7 mouse cellular contexts compared by ENCODE assay signal in genomic region chr9:4442908-4443307, GRCm38 (mm10).
DNase-seq lines count a peak whose midpoint lies in the region; ATAC-seq and TF ChIP-seq lines count a peak whose summit lies in the region.

No protein-coding gene starts in this region.

- peak; percentile 39 for DNase-seq in thymus, adult 2 months
- DNase-seq in thymus, adult 18-20 months: no peak
- peak; percentile 12 to 60 for DNase-seq in adrenal gland, adult (ENCODE audit: inconsistent age in 2 of 2, low spot score in 1 of 2)
- DNase-seq in embryonic facial prominence, embryonic 14.5 days (ENCODE audit: low spot score): peak; percentile 31
- peak; percentile 29 for DNase-seq in kidney, postnatal 14 days
- peak; percentile 59 for DNase-seq in mesoderm, embryonic 11.5 days (ENCODE audit: low read depth, low spot score)
- DNase-seq in thymus, postnatal 36 days: peak; percentile 20 to 21

- H3K4me1 ChIP-seq in thymus, adult 2 months (replicated peaks; ENCODE audit: control insufficient read depth, insufficient read depth, low read length): no peaks in the 10 kb centered on the region
- no peaks in the 10 kb centered on the region for H3K4me1 ChIP-seq in embryonic facial prominence, embryonic 14.5 days (ENCODE audit: control insufficient read depth, insufficient read depth, low read length)

- H3K4me2 ChIP-seq in embryonic facial prominence, embryonic 14.5 days (ENCODE audit: low read depth, low read length): no peak overlapping the region

- no peak for ATAC-seq in embryonic facial prominence, embryonic 14.5 days (ENCODE audit: low read depth)

- no peak overlapping the region for H3K9ac ChIP-seq in embryonic facial prominence, embryonic 14.5 days (ENCODE audit: low read depth, low read length)

- no peaks in the 10 kb centered on the region for H3K9me3 ChIP-seq in embryonic facial prominence, embryonic 14.5 days (ENCODE audit: control insufficient read depth, low read length)

- no peaks in the 10 kb centered on the region for H3K36me3 ChIP-seq in thymus, adult 2 months (ENCODE audit: control insufficient read depth, insufficient read depth, low read length)
- no peaks in the 10 kb centered on the region for H3K36me3 ChIP-seq in embryonic facial prominence, embryonic 14.5 days (ENCODE audit: control insufficient read depth, insufficient read depth, low read length)

- no peak overlapping the region for H3K4me3 ChIP-seq in thymus, adult 2 months (ENCODE audit: control insufficient read depth, insufficient read depth, low read length)
- H3K4me3 ChIP-seq in embryonic facial prominence, embryonic 14.5 days (ENCODE audit: low read depth, low read length): no peak overlapping the region

- no peak for TF ChIP-seq POLR2A in thymus, adult 2 months (IDR thresholded peaks at IDR 0.05; ENCODE audit: control insufficient read depth, extremely low read depth, insufficient read depth, low read length, poor library complexity)

- 16% methylated on average over 2 of the region's 2 CpGs for WGBS in thymus, adult 2 months
- 31% methylated on average over 2 of the region's 2 CpGs for WGBS in embryonic facial prominence, embryonic 14.5 days

- no peak overlapping the region for H3K27ac ChIP-seq in thymus, adult 2 months (ENCODE audit: control insufficient read depth, insufficient read depth, low read length)
- no peak overlapping the region for H3K27ac ChIP-seq in embryonic facial prominence, embryonic 14.5 days (replicated peaks; ENCODE audit: low read depth, low read length)

- no peak for TF ChIP-seq CTCF in thymus, adult 2 months (IDR thresholded peaks at IDR 0.05; ENCODE audit: borderline replicate concordance, control insufficient read depth, extremely low read depth, insufficient read depth, low read length, poor library complexity)

- H3K27me3 ChIP-seq in thymus, adult 2 months (ENCODE audit: control insufficient read depth, insufficient read depth, low read length): no peaks in the 10 kb centered on the region
- H3K27me3 ChIP-seq in embryonic facial prominence, embryonic 14.5 days (replicated peaks; ENCODE audit: control insufficient read depth, insufficient read depth, low read length): no peaks in the 10 kb centered on the region

Comparison
In these comparisons a context has a peak if more than half of its experiments do, and no peak if none do; other contexts are left out.
1. DNase-seq: peak in thymus, adult 2 months (single experiment), adrenal gland, adult (2 of 2), embryonic facial prominence, embryonic 14.5 days (single experiment), kidney, postnatal 14 days (single experiment), mesoderm, embryonic 11.5 days (single experiment) and thymus, postnatal 36 days (2 of 2); none in thymus, adult 18-20 months (0 of 2).